Mouse (Mus musculus): ENCODE measurements around the gene Znrd1. TPM values are rescaled to one million over a fixed set of nuclear protein-coding genes. Genes with fewer than 3 reads are reported as not detected.
"Not testable (repeated sequence)": the region's sequence is repeated elsewhere in the genome, so short reads cannot be mapped to it uniquely, and the experiment has no call there.

The Znrd1 gene
- polyA plus RNA-seq, 1 experiment: 62.7 TPM

- Histone ChIP-seq H3K4me1 (ENCODE audit: control insufficient read depth, insufficient read depth, low read length) (no peaks in the 10 kb centered on the region), H3K4me3 (replicated peaks; ENCODE audit: control insufficient read depth, low read depth, low read length) (no peak overlapping the region), H3K27ac (ENCODE audit: control insufficient read depth, insufficient read depth, low read depth, low read length, poor library complexity) (no peak overlapping the region)
- no peak for TF ChIP-seq CTCF (IDR thresholded peaks at IDR 0.05; ENCODE audit: control insufficient read depth, insufficient read depth, low read length)
- TF ChIP-seq POLR2A (IDR thresholded peaks at IDR 0.05; ENCODE audit: borderline replicate concordance, control insufficient read depth, low read depth, low read length): no peak
- 72% methylated on average over 2 of the region's 2 CpGs for WGBS
Observed at GRCm38 (mm10) chr17:36994528-36994927, 36.2 kb upstream of the Znrd1 start.

GRCm38 (mm10) chr17:36993770-36994325, 35.5 kb upstream of the Znrd1 start:
- Histone ChIP-seq H3K4me3 (replicated peaks; ENCODE audit: control insufficient read depth, low read depth, low read length) (no peak overlapping the region), H3K27ac (ENCODE audit: control insufficient read depth, insufficient read depth, low read depth, low read length, poor library complexity) (no peak overlapping the region), H3K4me1 (ENCODE audit: control insufficient read depth, insufficient read depth, low read length) (no peaks in the 10 kb centered on the region)
- no peak for TF ChIP-seq POLR2A (IDR thresholded peaks at IDR 0.05; ENCODE audit: borderline replicate concordance, control insufficient read depth, low read depth, low read length)
- TF ChIP-seq CTCF (IDR thresholded peaks at IDR 0.05; ENCODE audit: control insufficient read depth, insufficient read depth, low read length): no peak
- 70% methylated on average over 4 of the region's 4 CpGs for WGBS

GRCm38 (mm10) chr17:36992336-36993104, 34.2 kb upstream of the Znrd1 start:
- Histone ChIP-seq H3K4me3 (replicated peaks; ENCODE audit: control insufficient read depth, low read depth, low read length) (no peak overlapping the region), H3K4me1 (ENCODE audit: control insufficient read depth, insufficient read depth, low read length) (no peaks in the 10 kb centered on the region), H3K27ac (ENCODE audit: control insufficient read depth, insufficient read depth, low read depth, low read length, poor library complexity) (no peak overlapping the region)
- no peak for TF ChIP-seq CTCF (IDR thresholded peaks at IDR 0.05; ENCODE audit: control insufficient read depth, insufficient read depth, low read length)
- TF ChIP-seq POLR2A (IDR thresholded peaks at IDR 0.05; ENCODE audit: borderline replicate concordance, control insufficient read depth, low read depth, low read length): no peak
- 2% methylated on average over 3 of the region's 3 CpGs for WGBS

GRCm38 (mm10) chr17:36990630-36991029, 32.3 kb upstream of the Znrd1 start:
- H3K4me3 ChIP-seq (replicated peaks; ENCODE audit: control insufficient read depth, low read depth, low read length); H3K27ac ChIP-seq (ENCODE audit: control insufficient read depth, insufficient read depth, low read depth, low read length, poor library complexity); H3K4me1 ChIP-seq (ENCODE audit: control insufficient read depth, insufficient read depth, low read length): not testable (repeated sequence)
- 81% methylated on average over 6 of the region's 6 CpGs for WGBS

- Histone ChIP-seq H3K4me1 (ENCODE audit: control insufficient read depth, insufficient read depth, low read length) (no peaks in the 10 kb centered on the region), H3K27ac (ENCODE audit: control insufficient read depth, insufficient read depth, low read depth, low read length, poor library complexity) (no peak within 1 kb of the TSS), H3K4me3 (replicated peaks; ENCODE audit: control insufficient read depth, low read depth, low read length) (no peak within 1 kb of the TSS)
- no peak for TF ChIP-seq POLR2A (IDR thresholded peaks at IDR 0.05; ENCODE audit: borderline replicate concordance, control insufficient read depth, low read depth, low read length)
- no peak for TF ChIP-seq CTCF (IDR thresholded peaks at IDR 0.05; ENCODE audit: control insufficient read depth, insufficient read depth, low read length)
- WGBS: 78% methylated on average over 5 of the region's 5 CpGs
Observed at GRCm38 (mm10) chr17:36989437-36989836, 31.1 kb upstream of the Znrd1 start, which contains the start of gene H2-M5. TSS of gene H2-M5 (minus strand) at chr17:36989537.

- H3K27ac ChIP-seq (ENCODE audit: control insufficient read depth, insufficient read depth, low read depth, low read length, poor library complexity): no peak overlapping the region
- WGBS: 21% methylated on average over 24 of the region's 24 CpGs
Observed at GRCm38 (mm10) chr17:36988475-36988874, 30.1 kb upstream of the Znrd1 start.

GRCm38 (mm10) chr17:36982253-36983155, 24.1 kb upstream of the Znrd1 start:
- Histone ChIP-seq H3K4me3 (replicated peaks; ENCODE audit: control insufficient read depth, low read depth, low read length) (no peak overlapping the region), H3K27ac (ENCODE audit: control insufficient read depth, insufficient read depth, low read depth, low read length, poor library complexity) (no peak overlapping the region), H3K4me1 (ENCODE audit: control insufficient read depth, insufficient read depth, low read length) (no peaks in the 10 kb centered on the region; the same call in 1 of the 2 replicates)
- 59% methylated on average over 5 of the region's 5 CpGs for WGBS
- TF ChIP-seq POLR2A (IDR thresholded peaks at IDR 0.05; ENCODE audit: borderline replicate concordance, control insufficient read depth, low read depth, low read length) (no peak), CTCF (IDR thresholded peaks at IDR 0.05; ENCODE audit: control insufficient read depth, insufficient read depth, low read length) (no peak)

More at GRCm38 (mm10) chr17:36988475-36988874, 30.1 kb upstream of the Znrd1 start:
- TF ChIP-seq POLR2A (IDR thresholded peaks at IDR 0.05; ENCODE audit: borderline replicate concordance, control insufficient read depth, low read depth, low read length): no peak
- TF ChIP-seq CTCF (IDR thresholded peaks at IDR 0.05; ENCODE audit: control insufficient read depth, insufficient read depth, low read length): no peak
- Histone ChIP-seq H3K4me1 (ENCODE audit: control insufficient read depth, insufficient read depth, low read length) (no peaks in the 10 kb centered on the region), H3K4me3 (replicated peaks; ENCODE audit: control insufficient read depth, low read depth, low read length) (no peak overlapping the region)

GRCm38 (mm10) chr17:36981845-36982244, 23.5 kb upstream of the Znrd1 start:
- H3K4me3 ChIP-seq (replicated peaks; ENCODE audit: control insufficient read depth, low read depth, low read length): no peak overlapping the region
- WGBS: 52% methylated on average over 4 of the region's 4 CpGs
- no peak for TF ChIP-seq POLR2A (IDR thresholded peaks at IDR 0.05; ENCODE audit: borderline replicate concordance, control insufficient read depth, low read depth, low read length)
- TF ChIP-seq CTCF (IDR thresholded peaks at IDR 0.05; ENCODE audit: control insufficient read depth, insufficient read depth, low read length): no peak
- H3K4me1 ChIP-seq (ENCODE audit: control insufficient read depth, insufficient read depth, low read length): no peaks in the 10 kb centered on the region; the same call in 1 of the 2 replicates
- no peak overlapping the region for H3K27ac ChIP-seq (ENCODE audit: control insufficient read depth, insufficient read depth, low read depth, low read length, poor library complexity)
